Mouse (Mus musculus) megakaryocyte, embryonic 14.5 days (primary cell): Measurements from ENCODE around the gene Arhgef11. TPM values are rescaled to one million over a fixed set of nuclear protein-coding genes. Genes with fewer than 3 reads are reported as not detected.

Source experiments
- H3K27me3 ChIP-seq: replicated peaks from 2 replicates; pipeline ENCODE3; 2012; ENCODE audit warnings: inconsistent platforms
- H3K36me3 ChIP-seq: replicated peaks from 2 replicates; pipeline ENCODE3; 2012; ENCODE audit warnings: low read length, inconsistent platforms, mixed read lengths
- H3K4me1 ChIP-seq: 2 replicates; pipeline ENCODE4 v1.6.1; 2012; ENCODE audit warnings: inconsistent platforms
- H3K4me3 ChIP-seq: replicated peaks from 2 replicates; pipeline ENCODE3; 2012; ENCODE audit warnings: moderate library complexity, mild to moderate bottlenecking, inconsistent platforms
- H3K9me3 ChIP-seq: 2 replicates; pipeline ENCODE4 v1.6.1; 2012; ENCODE audit warnings: inconsistent platforms
- FLI1 ChIP-seq: IDR thresholded peaks from 2 replicates; pipeline ENCODE4 v1.6.1; 2012; ENCODE audit warnings: low read length, inconsistent platforms, mixed read lengths
- GATA1 ChIP-seq: IDR thresholded peaks from 3 replicates; pipeline ENCODE4 v1.6.1; 2012; ENCODE audit warnings: mixed read lengths, low read length, inconsistent platforms, borderline replicate concordance
- polyA plus RNA-seq: library from polyadenylated mRNA; stranded (reverse); fragments of >175 nt; gene quantifications from 2 replicates; pipeline ENCODE4 v1.2.3, GENCODE M21; 2012; ENCODE audit warnings: low replicate concordance; ENCODE audit not compliant: insufficient read depth

Arhgef11 gene
- polyA plus RNA-seq, 1 experiment = 1.4 TPM

DNA sequence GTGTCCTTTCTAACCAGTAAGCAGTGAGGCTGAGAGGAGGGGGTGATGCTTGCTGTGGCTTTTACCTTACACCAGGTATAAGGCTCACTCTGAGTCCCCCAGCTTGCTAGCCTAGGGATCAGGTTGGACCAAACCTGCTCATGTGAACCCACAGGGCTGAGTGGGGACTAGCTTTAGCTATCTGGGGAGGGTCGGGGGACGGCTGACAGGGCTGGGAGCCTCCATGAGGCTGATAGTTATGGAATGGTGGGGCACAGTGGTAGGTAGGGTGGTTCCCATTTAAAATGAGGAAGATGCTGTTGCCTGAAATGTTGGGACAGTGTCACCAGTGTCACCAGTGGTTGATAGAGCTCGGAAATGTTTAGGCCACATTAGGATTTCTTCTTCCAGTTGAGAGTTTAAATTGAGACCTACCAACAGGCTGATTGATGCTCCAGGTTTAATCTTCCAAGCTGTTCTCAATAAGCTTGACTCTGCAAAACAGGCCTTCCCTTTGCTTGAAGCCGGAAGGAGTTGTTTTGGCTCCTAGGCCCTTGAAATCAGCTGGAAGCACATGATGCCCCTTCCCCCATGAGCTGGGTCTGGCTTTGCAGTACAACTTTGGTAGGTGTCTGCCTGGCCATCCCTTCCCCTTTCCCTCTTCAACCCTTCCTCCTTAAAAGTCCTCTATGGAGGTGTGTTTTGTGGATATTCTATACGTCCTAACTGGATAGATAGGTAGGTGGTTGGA is 1.8 kb downstream of the Arhgef11 start:
- TF ChIP-seq GATA1 (no peak), FLI1 (no peak)
- Histone ChIP-seq H3K4me1 (peaks cover 12% of the 10 kb centered on the region), H3K27me3 (peaks cover 43% of the 10 kb centered on the region), H3K36me3 (no peaks in the 10 kb centered on the region), H3K9me3 (no peaks in the 10 kb centered on the region; the same call in 1 of the 2 replicates), H3K4me3 (peak overlapping the region; percentile 75)

DNA sequence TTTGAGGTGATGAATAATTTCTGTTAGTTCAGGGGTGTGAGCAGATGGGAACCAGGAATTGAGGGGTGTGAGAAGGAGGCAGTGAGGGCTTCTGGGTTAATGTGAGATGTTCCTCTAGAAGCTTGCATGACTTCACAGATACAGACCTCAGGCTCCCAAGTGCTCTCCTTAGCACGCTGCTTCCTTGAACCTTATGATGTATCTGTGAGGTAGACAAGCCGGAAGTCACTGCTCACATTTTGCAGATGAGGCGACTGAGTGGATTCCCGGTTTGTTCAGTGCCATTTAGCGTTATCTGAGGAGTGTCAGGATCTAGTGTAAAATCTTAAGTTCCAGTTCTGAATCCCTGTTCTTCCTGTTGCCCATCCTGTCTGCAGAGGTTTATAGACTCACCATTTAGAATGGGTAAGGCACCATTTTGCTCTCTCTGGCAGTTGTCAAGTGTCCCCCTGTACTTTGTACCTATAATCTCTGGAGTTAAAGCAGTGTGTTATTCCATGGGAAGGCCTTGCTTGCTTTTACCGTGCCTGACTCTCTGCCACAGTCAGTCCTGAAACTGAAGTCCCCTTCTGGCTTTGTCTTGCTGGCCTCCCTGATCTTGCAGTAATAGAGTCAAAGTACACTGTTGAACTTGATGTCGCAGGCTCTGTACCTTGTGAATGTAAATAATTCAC is 3.0 kb downstream of the Arhgef11 start:
- Histone ChIP-seq H3K36me3 (no peaks in the 10 kb centered on the region), H3K27me3 (peaks cover 41% of the 10 kb centered on the region), H3K9me3 (no peaks in the 10 kb centered on the region; the same call in 1 of the 2 replicates), H3K4me1 (peaks cover 12% of the 10 kb centered on the region), H3K4me3 (no peak overlapping the region)
- TF ChIP-seq GATA1 (no peak), FLI1 (no peak)

DNA sequence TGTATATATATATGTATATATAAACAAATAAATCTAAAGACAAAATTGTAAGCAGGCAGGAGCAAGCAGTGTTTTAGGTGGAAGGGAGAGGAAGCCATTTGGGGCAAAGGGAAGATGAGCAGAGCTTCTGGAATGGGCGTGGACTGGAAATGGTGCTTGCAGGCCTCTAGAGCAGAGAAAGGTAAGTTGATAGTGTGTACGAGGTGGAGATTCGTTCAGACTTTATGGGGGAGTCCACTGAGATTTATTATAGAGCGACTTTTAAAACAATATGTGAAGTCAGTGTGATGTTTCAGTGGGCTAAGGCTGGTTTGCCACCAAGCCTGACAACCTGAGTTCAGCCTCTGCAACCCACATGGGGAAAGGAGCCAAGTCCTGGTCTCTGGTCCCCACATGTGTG is 7.5 kb downstream of the Arhgef11 start:
- no peak overlapping the region for H3K4me3 ChIP-seq
- no peaks in the 10 kb centered on the region for H3K4me1 ChIP-seq
- H3K9me3 ChIP-seq = no peaks in the 10 kb centered on the region
- TF ChIP-seq FLI1 (no peak), GATA1 (no peak)
- no peaks in the 10 kb centered on the region for H3K36me3 ChIP-seq
- peaks cover 12% of the 10 kb centered on the region for H3K27me3 ChIP-seq

DNA sequence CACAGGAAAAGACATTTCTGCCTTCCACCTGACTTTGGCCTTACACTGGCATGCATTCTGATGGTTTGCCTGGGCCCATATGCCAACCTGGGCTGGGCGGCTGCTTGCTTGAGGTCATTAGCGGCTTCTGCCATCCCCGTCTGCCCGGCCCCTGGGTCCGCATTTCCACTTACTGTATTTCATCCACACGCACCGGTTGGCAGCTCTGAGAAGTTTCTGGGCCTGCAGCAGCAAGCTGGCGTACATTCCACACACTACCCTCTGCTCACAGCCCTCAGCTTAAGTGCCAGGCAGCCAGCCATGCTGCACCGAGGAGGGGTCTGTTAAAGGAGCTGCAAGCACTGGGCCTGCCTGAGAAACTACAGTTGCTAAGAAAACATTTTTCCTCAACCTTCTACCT is 13.5 kb downstream of the Arhgef11 start:
- Histone ChIP-seq H3K27me3 (peaks cover 6% of the 10 kb centered on the region), H3K4me3 (no peak overlapping the region), H3K9me3 (no peaks in the 10 kb centered on the region), H3K4me1 (no peaks in the 10 kb centered on the region), H3K36me3 (no peaks in the 10 kb centered on the region)
- TF ChIP-seq FLI1 (no peak), GATA1 (no peak)

DNA sequence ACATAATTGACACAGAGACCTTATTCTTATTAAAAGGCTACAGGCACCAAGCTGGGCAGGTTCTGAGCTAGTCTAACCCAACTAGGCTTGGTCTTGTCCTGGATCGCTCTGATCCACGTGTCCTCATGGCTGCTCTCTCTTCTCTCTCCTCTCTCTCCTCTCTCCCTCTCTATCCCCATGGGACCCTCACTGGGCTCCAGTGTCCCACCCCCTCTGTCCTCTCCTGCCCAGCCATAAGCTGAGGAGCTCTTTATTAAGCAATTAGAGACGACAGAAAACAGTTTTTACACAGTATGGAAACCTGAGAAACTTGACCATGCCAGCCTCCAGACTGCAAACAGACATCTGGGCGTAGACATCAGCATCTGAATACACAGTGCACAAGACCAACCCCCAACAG is 14.0 kb downstream of the Arhgef11 start:
- peaks cover 6% of the 10 kb centered on the region for H3K27me3 ChIP-seq
- no peak for TF ChIP-seq GATA1
- no peak for TF ChIP-seq FLI1
- no peaks in the 10 kb centered on the region for H3K4me1 ChIP-seq
- H3K9me3 ChIP-seq = no peaks in the 10 kb centered on the region
- H3K4me3 ChIP-seq = no peak overlapping the region
- H3K36me3 ChIP-seq = no peaks in the 10 kb centered on the region

DNA sequence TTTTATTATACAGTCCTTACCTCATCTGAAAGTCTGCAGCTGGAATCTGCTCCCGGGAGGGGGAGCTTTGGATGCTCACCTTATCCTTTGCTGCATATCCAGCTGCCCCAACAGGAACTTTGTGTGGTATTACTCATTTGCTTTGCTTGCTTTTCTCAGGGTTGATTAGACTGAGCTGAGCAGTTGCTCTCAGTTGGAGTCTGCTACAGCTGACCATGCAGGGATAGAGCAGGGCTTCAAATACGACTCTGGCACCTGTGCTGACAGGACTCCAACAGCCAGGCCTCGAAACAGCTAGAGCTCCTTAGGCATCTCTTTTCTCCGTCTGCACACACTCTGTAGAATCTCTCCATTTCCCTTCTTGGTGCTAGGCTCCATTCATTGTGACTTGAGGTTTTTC is 18.2 kb downstream of the Arhgef11 start:
- H3K36me3 ChIP-seq = no peaks in the 10 kb centered on the region
- TF ChIP-seq FLI1 = no peak
- no peak for TF ChIP-seq GATA1

DNA sequence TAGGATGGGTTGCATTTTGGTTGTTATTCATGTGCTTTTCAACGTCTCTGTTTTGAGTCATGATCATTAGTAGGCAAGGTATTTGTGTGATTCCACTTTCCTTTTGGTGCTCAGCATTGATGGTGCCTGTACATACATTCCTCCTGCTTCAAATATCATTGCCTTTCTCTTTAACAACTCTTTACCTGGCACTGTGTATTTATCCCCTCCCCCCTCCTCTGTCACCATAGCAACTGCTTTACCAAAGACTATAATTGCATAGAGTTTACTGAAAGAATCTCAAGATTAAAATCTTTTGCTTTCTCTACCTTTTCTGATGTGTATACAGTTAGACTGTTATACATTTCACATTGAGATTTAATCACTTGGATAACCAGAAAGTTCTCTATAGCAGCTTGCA is 26.1 kb downstream of the Arhgef11 start:
- H3K36me3 ChIP-seq = no peaks in the 10 kb centered on the region
- H3K27me3 ChIP-seq = no peaks in the 10 kb centered on the region
- no peak for TF ChIP-seq FLI1
- TF ChIP-seq GATA1 = no peak
- H3K4me3 ChIP-seq = no peak overlapping the region
- H3K9me3 ChIP-seq = no peaks in the 10 kb centered on the region
- H3K4me1 ChIP-seq = no peaks in the 10 kb centered on the region

More for the DNA sequence above, 18.2 kb downstream of the Arhgef11 start:
- no peaks in the 10 kb centered on the region for H3K9me3 ChIP-seq
- H3K27me3 ChIP-seq = peaks cover 3% of the 10 kb centered on the region
- no peak overlapping the region for H3K4me3 ChIP-seq
- no peaks in the 10 kb centered on the region for H3K4me1 ChIP-seq

DNA sequence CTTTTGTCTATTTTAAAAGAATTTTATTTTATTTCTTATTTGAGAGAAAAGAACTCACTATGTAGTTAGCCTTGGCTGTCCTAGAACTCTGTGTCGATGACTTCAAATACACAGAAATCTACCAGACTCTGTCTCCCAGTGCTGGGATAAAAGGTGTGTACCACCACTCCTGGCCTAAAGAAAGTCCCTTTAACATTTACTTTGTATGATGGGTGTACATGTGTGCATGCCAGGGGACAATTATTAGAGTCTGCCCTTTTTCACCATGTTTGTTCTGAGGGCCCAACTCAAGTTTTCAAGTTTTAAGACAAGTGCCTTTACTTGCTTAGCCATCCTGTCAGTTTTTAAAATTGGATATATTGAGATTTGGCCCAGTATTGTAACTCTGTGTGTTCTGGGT is 28.8 kb downstream of the Arhgef11 start:
- TF ChIP-seq FLI1 (no peak), GATA1 (no peak)
- Histone ChIP-seq H3K9me3 (no peaks in the 10 kb centered on the region), H3K27me3 (no peaks in the 10 kb centered on the region), H3K36me3 (no peaks in the 10 kb centered on the region), H3K4me1 (no peaks in the 10 kb centered on the region), H3K4me3 (no peak overlapping the region)

DNA sequence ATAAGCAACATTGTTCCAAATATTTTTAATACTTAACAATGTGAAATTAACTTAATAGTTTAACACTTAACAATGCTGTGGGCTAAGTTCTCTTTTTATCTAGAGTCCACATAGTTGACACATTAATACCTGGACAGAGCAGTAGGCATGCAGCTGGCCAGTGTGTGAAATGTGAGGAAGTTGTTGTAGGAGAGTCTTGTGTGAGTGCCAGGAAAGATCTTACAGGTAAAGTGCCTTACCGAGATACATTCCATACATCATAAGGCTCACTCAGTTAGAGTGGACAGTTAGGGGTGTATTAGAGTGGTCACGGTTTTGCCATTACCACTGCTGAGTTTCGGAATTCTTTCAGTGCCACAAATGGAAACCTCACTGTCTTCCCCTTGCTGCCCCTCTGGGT is 31.7 kb downstream of the Arhgef11 start:
- Histone ChIP-seq H3K4me1 (no peaks in the 10 kb centered on the region), H3K27me3 (no peaks in the 10 kb centered on the region), H3K4me3 (no peak overlapping the region), H3K36me3 (no peaks in the 10 kb centered on the region), H3K9me3 (no peaks in the 10 kb centered on the region)
- TF ChIP-seq GATA1 (no peak), FLI1 (no peak)

DNA sequence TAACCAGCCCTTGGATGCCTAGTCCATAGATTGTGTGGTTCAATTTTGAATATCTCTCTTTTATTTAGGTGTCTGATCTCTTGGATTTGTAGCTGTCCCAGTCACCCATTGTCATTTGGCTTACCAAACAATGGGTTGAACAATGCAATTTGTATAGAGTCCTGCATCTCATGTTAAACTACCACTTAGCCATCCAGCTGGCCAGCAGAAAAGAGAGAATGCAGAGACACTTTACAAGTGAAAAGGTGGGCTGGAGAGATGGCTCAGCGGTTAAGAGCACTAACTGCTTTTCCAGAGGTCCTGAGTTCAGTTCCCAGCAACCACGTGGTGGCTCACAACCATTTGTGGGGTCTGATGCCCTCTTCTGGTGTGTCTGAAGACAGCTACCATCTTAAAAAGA is 41.0 kb downstream of the Arhgef11 start:
- H3K36me3 ChIP-seq = no peaks in the 10 kb centered on the region
- TF ChIP-seq FLI1 (no peak), GATA1 (no peak)
- no peaks in the 10 kb centered on the region for H3K4me1 ChIP-seq
- H3K9me3 ChIP-seq = no peaks in the 10 kb centered on the region
- H3K27me3 ChIP-seq = no peaks in the 10 kb centered on the region
- H3K4me3 ChIP-seq = no peak overlapping the region
